Mouse (Mus musculus) megakaryocyte, embryonic 14.5 days (primary cell): ENCODE measurements around the gene Tmem176a.

Source experiments
- FLI1 ChIP-seq: IDR thresholded peaks from 2 replicates; pipeline ENCODE4 v1.6.1; 2012; ENCODE audit warnings: low read length, inconsistent platforms, mixed read lengths
- GATA1 ChIP-seq: IDR thresholded peaks from 3 replicates; pipeline ENCODE4 v1.6.1; 2012; ENCODE audit warnings: mixed read lengths, low read length, inconsistent platforms, borderline replicate concordance

GRCm38 (mm10) chr6:48817815-48818214 lies 22.9 kb upstream of the Tmem176a start:
- TF ChIP-seq GATA1, result no peak
- TF ChIP-seq FLI1, result no peak
